Mouse (Mus musculus) stomach, postnatal 0 days (tissue): ENCODE data around the gene Col6a5.

ENCODE experiments used
- CTCF ChIP-seq: IDR thresholded peaks from 2 replicates; pipeline ENCODE4 v1.5.1; 2016; ENCODE audit warnings: antibody characterized with exemption, low read depth, mild to moderate bottlenecking, moderate library complexity
- EP300 ChIP-seq: optimal IDR thresholded peaks from 2 replicates; pipeline ENCODE3; 2016; ENCODE audit warnings: antibody characterized with exemption

DNA sequence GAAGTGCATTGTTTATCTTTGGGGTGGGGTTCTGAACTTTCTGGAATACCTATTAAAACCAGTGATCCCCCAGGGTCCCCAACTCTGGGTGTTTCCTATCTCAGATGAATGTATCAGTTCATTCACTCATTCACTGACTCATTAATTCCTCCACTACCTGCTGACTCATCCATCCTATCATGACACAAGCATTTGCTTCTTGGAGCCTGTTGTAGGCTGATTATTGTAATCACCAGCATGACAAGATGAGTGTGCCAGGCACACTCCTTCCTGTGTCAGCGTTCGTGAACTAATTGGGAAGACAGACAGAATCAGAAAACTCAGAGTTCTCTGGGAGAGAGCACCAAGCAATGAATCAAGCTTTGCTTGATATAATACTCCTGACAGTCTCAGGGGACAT lies 36.8 kb downstream of the Col6a5 start:
- TF ChIP-seq CTCF (no peak), EP300 (no peak)
